Mouse (Mus musculus) ovary, postnatal 10 days (tissue): ENCODE data around the gene Gpr161.
"Not testable (repeated sequence)": the region's sequence is repeated elsewhere in the genome, so short reads cannot be mapped to it uniquely, and the experiment has no call there.

Experiments used
- DNase-seq: peaks from one replicate; pipeline ENCODE4 v3.0.0; 2022; ENCODE audit warnings: low spot score

The Gpr161 gene

GRCm38 (mm10) chr1:165316361-165316760 is 20.8 kb downstream of the Gpr161 start:
- DNase-seq: no peak

- DNase-seq: peak; percentile 50
Measured at GRCm38 (mm10) chr1:165320141-165320934, 24.7 kb downstream of the Gpr161 start.

DNA sequence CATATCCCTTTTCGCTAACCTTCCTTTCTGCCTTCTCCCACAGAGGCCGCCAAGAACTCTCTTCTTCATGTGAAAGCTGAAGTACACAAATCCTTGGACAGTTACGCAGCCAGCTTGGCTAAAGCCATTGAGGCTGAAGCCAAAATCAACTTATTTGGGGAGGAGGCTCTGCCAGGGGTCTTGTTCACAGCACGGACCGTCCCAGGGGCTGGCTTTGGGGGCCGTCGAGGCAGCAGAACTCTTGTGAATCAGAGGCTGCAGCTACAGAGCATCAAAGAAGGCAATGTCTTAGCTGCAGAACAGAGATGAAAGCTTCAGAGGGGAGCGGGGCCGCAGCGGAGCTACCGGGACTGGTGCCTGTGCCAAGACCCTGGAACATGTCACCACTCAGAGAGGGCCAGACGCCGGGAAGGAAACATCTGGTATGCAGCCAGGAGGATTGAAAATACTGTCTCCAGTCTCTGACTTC is 25.8 kb downstream of the Gpr161 start:
- DNase-seq: peak; percentile 27

DNA sequence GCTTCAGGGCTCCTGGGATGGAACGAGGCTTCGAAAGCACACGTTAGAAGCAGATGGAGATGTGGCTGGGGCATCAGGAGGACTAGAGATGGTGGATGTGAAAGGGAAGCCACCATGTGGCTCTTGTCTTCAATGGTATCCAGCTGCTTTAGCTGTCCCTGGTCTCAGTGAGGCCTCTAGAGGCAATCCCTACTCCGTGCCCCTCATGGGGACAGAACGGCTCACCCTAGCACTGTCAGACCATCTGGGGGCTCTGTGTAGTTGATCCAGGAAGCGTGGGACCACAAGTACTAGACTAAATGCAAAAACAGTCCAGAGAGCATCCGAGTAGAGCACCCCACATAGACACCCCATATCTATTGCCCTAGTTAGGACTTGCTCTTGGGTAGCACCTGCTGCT is 26.3 kb downstream of the Gpr161 start:
- no peak for DNase-seq

DNA sequence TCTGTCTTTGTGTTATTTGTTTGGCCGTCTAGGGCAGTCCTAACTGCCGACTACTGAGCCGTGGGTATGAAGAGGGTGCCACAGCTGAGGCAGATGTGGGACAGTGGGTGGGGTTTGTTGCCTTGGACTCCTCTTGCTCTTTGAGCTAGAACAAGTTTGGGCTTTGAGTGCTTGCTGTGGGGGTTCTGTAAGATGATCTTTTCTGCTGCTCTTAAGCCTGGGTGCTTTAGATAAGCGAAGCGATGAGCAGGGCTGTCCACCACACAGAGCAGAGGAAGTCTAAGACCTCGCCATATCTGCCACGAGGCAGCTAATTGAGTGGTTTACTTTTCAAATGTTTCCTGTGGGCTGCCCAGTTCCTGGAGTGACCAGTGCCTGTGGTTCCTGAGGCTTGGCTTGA is 27.3 kb downstream of the Gpr161 start:
- DNase-seq: no peak

DNA sequence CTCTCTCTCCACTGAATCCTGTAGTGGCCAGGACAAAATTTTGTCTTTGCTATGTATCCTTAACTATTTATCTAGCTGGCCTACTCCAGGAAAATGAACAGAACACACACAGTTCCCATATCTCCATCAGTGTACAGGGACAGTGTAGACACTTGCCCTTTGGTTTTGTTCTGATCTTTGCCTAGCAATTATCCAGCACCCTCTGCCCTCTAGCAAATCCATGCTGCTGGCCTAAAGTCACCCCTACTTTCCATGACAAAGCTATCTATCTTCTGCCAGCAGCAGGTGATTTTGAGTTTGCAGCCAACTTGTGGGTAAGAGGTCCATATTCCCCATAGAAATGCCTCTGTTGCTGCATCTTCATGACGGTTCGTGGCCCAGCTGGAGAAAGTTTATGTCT is 31.8 kb downstream of the Gpr161 start:
- no peak for DNase-seq

- no peak for DNase-seq
Measured at GRCm38 (mm10) chr1:165327831-165328230, 32.2 kb downstream of the Gpr161 start.

- not testable (repeated sequence) for DNase-seq
Measured at GRCm38 (mm10) chr1:165328384-165329289, 33.0 kb downstream of the Gpr161 start.

GRCm38 (mm10) chr1:165330859-165331258 is 35.3 kb downstream of the Gpr161 start:
- no peak for DNase-seq

DNA sequence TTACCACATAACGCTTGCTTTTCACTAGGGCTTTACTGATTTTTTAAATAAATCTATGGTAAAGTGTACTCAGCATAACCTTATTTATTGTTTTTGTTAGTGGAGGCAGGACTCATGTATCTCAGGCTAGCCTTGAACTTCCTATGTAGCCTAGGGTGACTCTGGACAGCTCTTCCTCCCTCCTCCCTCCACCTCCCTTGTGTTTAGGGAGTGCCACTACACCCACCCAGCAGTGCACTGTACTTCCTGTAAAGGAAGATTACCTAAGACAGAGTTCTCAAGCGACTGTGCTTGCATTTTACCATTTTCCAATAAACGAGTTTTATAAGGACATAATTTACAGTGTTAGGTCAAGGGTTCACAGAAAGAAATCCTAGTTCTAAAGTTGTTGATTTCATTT is 37.2 kb downstream of the Gpr161 start:
- no peak for DNase-seq

DNA sequence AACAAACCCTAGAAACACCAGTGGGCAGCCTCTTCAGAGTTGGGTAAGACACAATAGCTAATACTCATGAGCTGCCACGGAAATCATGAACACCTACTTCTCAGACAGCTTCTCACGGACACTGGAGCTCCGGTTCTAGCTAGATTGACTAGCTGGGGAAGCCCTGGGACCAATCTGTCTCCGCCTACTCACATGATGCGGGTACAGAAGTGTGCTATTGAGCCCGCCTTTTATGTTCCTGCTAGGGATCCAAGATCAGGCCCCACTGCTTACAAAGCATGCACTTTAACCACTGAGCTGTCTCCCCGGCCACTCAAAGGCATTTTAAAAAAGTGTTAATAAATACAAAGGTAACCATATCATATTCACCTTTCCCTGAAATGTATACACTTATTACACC is 46.5 kb downstream of the Gpr161 start:
- DNase-seq: no peak

DNA sequence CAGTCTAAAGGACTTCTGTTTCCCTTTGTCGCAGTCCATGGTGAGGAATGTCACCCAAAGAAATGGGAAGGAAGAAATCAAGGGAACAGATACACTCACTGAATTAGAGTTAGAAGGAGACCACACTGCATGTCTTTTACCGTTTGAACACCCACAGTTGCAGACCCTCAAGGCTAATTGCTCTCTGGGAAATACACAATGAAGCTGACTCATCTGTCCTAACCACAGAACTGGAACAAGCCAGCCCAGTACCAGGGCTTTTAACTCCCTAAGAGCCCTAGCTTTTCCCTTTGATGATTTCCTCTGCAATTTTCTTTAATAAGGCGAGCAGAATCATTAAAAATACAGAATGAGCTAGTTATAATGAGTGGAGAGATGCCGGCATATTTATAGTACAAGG is 48.9 kb downstream of the Gpr161 start:
- no peak for DNase-seq

DNA sequence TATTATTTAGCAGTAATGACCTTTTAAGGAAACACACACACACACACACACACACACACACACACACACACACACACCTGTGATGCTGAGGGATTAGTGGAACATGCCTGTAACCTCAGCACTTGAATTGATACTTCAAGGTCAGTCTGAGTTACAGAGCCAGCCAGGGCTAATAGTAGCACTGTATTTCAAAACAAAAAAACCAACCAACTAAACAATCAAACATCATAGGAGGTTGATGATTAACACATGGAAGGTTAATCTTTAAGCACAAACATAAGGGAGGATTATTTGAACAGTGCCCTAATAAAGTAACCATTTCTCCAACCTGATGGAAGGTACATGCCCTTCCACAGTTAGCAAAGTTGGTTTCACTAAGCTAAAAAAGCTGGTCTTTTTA is 53.0 kb downstream of the Gpr161 start:
- no peak for DNase-seq

DNA sequence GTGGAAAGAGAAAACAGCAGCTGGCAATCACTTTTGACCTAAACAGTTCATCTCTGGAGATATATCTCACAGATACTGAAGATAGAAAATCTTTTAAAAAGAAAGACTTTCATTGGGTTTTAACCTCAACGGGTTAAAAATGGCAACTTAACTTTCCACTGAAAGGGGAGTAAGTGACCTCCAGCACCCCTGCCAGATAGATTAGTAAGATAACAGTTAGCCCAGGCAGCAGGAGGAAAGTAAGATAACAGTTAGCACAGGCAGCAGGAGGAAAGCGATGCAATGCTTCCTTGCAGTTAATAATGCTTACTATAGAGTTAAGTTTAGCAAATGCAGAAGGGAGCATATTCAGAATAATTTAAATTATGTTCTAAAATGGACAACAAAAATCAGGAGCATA is 60.8 kb downstream of the Gpr161 start:
- no peak for DNase-seq

GRCm38 (mm10) chr1:165363271-165363670 is 67.7 kb downstream of the Gpr161 start:
- no peak for DNase-seq

- DNase-seq: no peak
Measured at GRCm38 (mm10) chr1:165365057-165365456, 69.5 kb downstream of the Gpr161 start.

GRCm38 (mm10) chr1:165370990-165371389 is 75.4 kb downstream of the Gpr161 start:
- DNase-seq: no peak

- no peak for DNase-seq
Measured at GRCm38 (mm10) chr1:165373839-165374238, 78.2 kb downstream of the Gpr161 start.
